Mouse (Mus musculus) limb, embryonic 11.5 days (tissue): Measurements from ENCODE around the gene Gm5294. TPM values are rescaled to one million over a fixed set of nuclear protein-coding genes. Genes with fewer than 3 reads are reported as not detected.

Experiments
- ATAC-seq: fragments of 200-750 bp; cut with Nextera tagmentation; 2 replicates; pipeline ENCODE4 v1.8.0; 2017; ENCODE audit warnings: low read depth; ENCODE audit not compliant: insufficient number of reproducible peaks, low FRiP score, low TSS enrichment
- DNase-seq: peaks from one replicate; pipeline ENCODE4 v3.0.0-alpha.2; 2015; ENCODE audit warnings: low spot score
- H3K27ac ChIP-seq: fragments of 300-500 bp; sonication (generic); replicated peaks from 2 replicates; pipeline ENCODE4 v1.5.1; 2014; ENCODE audit warnings: low read depth, mild to moderate bottlenecking, low read length
- H3K27me3 ChIP-seq: fragments of 300-500 bp; sonication (generic); 2 replicates; pipeline ENCODE4 v1.6.1; 2014; ENCODE audit warnings: mild to moderate bottlenecking, low read length, mixed read lengths; ENCODE audit not compliant: control insufficient read depth, insufficient read depth
- H3K36me3 ChIP-seq: fragments of 300-500 bp; sonication (generic); 2 replicates; pipeline ENCODE4 v1.6.1; 2014; ENCODE audit warnings: mild to moderate bottlenecking, low read length, moderate library complexity, mixed read lengths; ENCODE audit not compliant: control insufficient read depth, insufficient read depth
- H3K4me1 ChIP-seq: fragments of 300-500 bp; sonication (generic); 2 replicates; pipeline ENCODE4 v1.6.1; 2014; ENCODE audit warnings: low read length, mixed read lengths; ENCODE audit not compliant: control insufficient read depth, insufficient read depth
- H3K4me2 ChIP-seq: fragments of 300-500 bp; sonication (generic); 2 replicates; pipeline ENCODE4 v1.6.1; 2014; ENCODE audit warnings: low read depth, mild to moderate bottlenecking, moderate library complexity; ENCODE audit not compliant: severe bottlenecking
- H3K4me3 ChIP-seq: fragments of 300-500 bp; sonication (generic); 2 replicates; pipeline ENCODE4 v1.5.1; 2014; ENCODE audit warnings: low read depth, low read length
- H3K9ac ChIP-seq: fragments of 300-500 bp; sonication (generic); 2 replicates; pipeline ENCODE4 v1.6.1; 2014; ENCODE audit warnings: mild to moderate bottlenecking, low read length
- H3K9me3 ChIP-seq: fragments of 300-500 bp; sonication (generic); 2 replicates; pipeline ENCODE4 v1.6.1; 2016; ENCODE audit warnings: low read length; ENCODE audit not compliant: control insufficient read depth
- WGBS: fragments of 180-500 bp; shearing (Covaris S2); extraction: QIAGEN DNeasy Blood & Tissue Kit; methylation state at CpG from one replicate; pipeline ENCODE4 v1.1.7; 2014; 5-methylcytosine and 5-hydroxymethylcytosine counted together
- polyA plus RNA-seq: library from polyadenylated mRNA; unstranded; fragments of >200 nt; fragmentation: Nextera tagmentation; extraction: Ambion mirVana; gene quantifications from 2 replicates; pipeline ENCODE4 v1.2.1, GENCODE M21; 2014

Gm5294 gene
- polyA plus RNA-seq, 1 experiment from 2014 or later, result not detected

GRCm38 (mm10) chr5:138851296-138851780 lies 31.5 kb downstream of the Gm5294 start:
- 91% methylated on average over 5 of the region's 5 CpGs for WGBS
- no peaks in the 10 kb centered on the region for H3K4me1 ChIP-seq
- DNase-seq (no peak), ATAC-seq (no peak)
- no peaks in the 10 kb centered on the region for H3K36me3 ChIP-seq
- no peak overlapping the region for H3K9ac ChIP-seq
- H3K4me3 ChIP-seq, result no peak overlapping the region
- no peak overlapping the region for H3K27ac ChIP-seq
- no peaks in the 10 kb centered on the region for H3K9me3 ChIP-seq
- no peak overlapping the region for H3K4me2 ChIP-seq
- H3K27me3 ChIP-seq, result no peaks in the 10 kb centered on the region

GRCm38 (mm10) chr5:138852151-138852550 lies 32.3 kb downstream of the Gm5294 start:
- WGBS, result 61% methylated on average over 4 of the region's 4 CpGs
- ATAC-seq, result no peak

GRCm38 (mm10) chr5:138853349-138853748 lies 33.5 kb downstream of the Gm5294 start:
- Histone ChIP-seq H3K36me3 (no peaks in the 10 kb centered on the region), H3K27me3 (no peaks in the 10 kb centered on the region), H3K9me3 (no peaks in the 10 kb centered on the region), H3K4me2 (no peak overlapping the region), H3K9ac (no peak overlapping the region), H3K4me3 (no peak overlapping the region), H3K4me1 (no peaks in the 10 kb centered on the region), H3K27ac (no peak overlapping the region)
- DNase-seq (no peak), ATAC-seq (no peak)
- WGBS, result 76% methylated on average over 2 of the region's 2 CpGs

More at GRCm38 (mm10) chr5:138852151-138852550, 32.3 kb downstream of the Gm5294 start:
- Histone ChIP-seq H3K9ac (no peak overlapping the region), H3K36me3 (no peaks in the 10 kb centered on the region), H3K27me3 (no peaks in the 10 kb centered on the region), H3K27ac (no peak overlapping the region), H3K4me3 (no peak overlapping the region), H3K4me1 (no peaks in the 10 kb centered on the region), H3K9me3 (no peaks in the 10 kb centered on the region), H3K4me2 (no peak overlapping the region)
- no peak for DNase-seq

GRCm38 (mm10) chr5:138857010-138857617 lies 37.2 kb downstream of the Gm5294 start:
- DNase-seq, result peak; percentile 86
- no peak overlapping the region for H3K4me2 ChIP-seq
- whole genome bisulfite sequencing, result 36% methylated on average over 9 of the region's 9 CpGs

GRCm38 (mm10) chr5:138857811-138858251 lies 38.0 kb downstream of the Gm5294 start:
- Histone ChIP-seq H3K27me3 (no peaks in the 10 kb centered on the region), H3K27ac (no peak overlapping the region), H3K9me3 (no peaks in the 10 kb centered on the region), H3K9ac (no peak overlapping the region), H3K4me3 (no peak overlapping the region), H3K36me3 (no peaks in the 10 kb centered on the region), H3K4me1 (no peaks in the 10 kb centered on the region), H3K4me2 (no peak overlapping the region)
- WGBS, result 61% methylated on average over 13 of the region's 13 CpGs
- ATAC-seq (no peak), DNase-seq (no peak)

More at GRCm38 (mm10) chr5:138857010-138857617, 37.2 kb downstream of the Gm5294 start:
- Histone ChIP-seq H3K36me3 (no peaks in the 10 kb centered on the region), H3K27me3 (no peaks in the 10 kb centered on the region), H3K9ac (no peak overlapping the region), H3K4me3 (no peak overlapping the region), H3K9me3 (no peaks in the 10 kb centered on the region), H3K4me1 (no peaks in the 10 kb centered on the region), H3K27ac (no peak overlapping the region)
- ATAC-seq, result 0 out of 2 replicates have a peak, but pooled peaks have one; percentile 54

GRCm38 (mm10) chr5:138863681-138864146 lies 43.8 kb downstream of the Gm5294 start:
- Histone ChIP-seq H3K27me3 (no peaks in the 10 kb centered on the region), H3K9ac (no peak overlapping the region), H3K36me3 (no peaks in the 10 kb centered on the region), H3K9me3 (no peaks in the 10 kb centered on the region), H3K4me1 (no peaks in the 10 kb centered on the region), H3K4me2 (no peak overlapping the region), H3K4me3 (no peak overlapping the region), H3K27ac (no peak overlapping the region)
- ATAC-seq (no peak), DNase-seq (no peak)
- 82% methylated on average over 7 of the region's 7 CpGs for WGBS

- Histone ChIP-seq H3K36me3 (no peaks in the 10 kb centered on the region), H3K4me2 (no peak overlapping the region), H3K27me3 (no peaks in the 10 kb centered on the region), H3K4me1 (no peaks in the 10 kb centered on the region), H3K9me3 (no peaks in the 10 kb centered on the region), H3K27ac (no peak overlapping the region), H3K4me3 (no peak overlapping the region), H3K9ac (no peak overlapping the region)
- ATAC-seq (no peak), DNase-seq (no peak)
These were observed 44.3 kb downstream of the Gm5294 start for GRCm38 (mm10) chr5:138864166-138864565.

GRCm38 (mm10) chr5:138864880-138865279 lies 45.0 kb downstream of the Gm5294 start:
- no peaks in the 10 kb centered on the region for H3K4me1 ChIP-seq
- no peak overlapping the region for H3K4me2 ChIP-seq
- no peak for DNase-seq
- no peak overlapping the region for H3K4me3 ChIP-seq
- ATAC-seq, result no peak
- no peak overlapping the region for H3K27ac ChIP-seq
- H3K27me3 ChIP-seq, result no peaks in the 10 kb centered on the region
- H3K36me3 ChIP-seq, result no peaks in the 10 kb centered on the region
- H3K9me3 ChIP-seq, result no peaks in the 10 kb centered on the region
- WGBS, result 59% methylated on average over 7 of the region's 7 CpGs
- H3K9ac ChIP-seq, result no peak overlapping the region
